Mouse (Mus musculus): ENCODE measurements around the gene Ogg1. TPM values are rescaled to one million over a fixed set of nuclear protein-coding genes. Genes with fewer than 3 reads are reported as not detected.

Ogg1 gene
- polyA plus RNA-seq, 1 experiment from 2014 or later: 12.6 TPM

DNA sequence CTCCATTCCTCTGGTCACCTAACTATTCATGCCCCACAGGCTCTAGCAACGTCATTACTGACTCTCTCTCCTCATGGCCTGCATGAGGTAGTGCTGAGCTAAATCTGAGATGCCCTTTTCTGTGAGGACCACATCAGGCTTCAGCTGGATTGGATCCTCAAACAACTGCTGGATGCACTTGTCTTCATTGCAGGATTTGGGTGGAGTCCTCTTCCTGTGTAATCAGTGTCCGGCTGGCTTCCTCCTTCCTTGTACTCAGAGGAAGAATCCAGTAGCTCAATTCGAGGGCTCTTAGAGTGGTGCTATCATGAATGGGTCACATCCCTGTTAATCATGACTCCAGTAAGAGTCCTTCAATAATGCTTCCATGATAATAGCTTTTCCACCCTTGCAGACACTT is 26.9 kb downstream of the Ogg1 start:
- no peaks in the 10 kb centered on the region for H3K4me1 ChIP-seq (ENCODE audit: control insufficient read depth, insufficient read depth, low read length)
- H3K4me3 ChIP-seq (replicated peaks; ENCODE audit: low read length): no peak overlapping the region
- no peaks in the 10 kb centered on the region for H3K27me3 ChIP-seq (ENCODE audit: control insufficient read depth, insufficient read depth, low read length)
- H3K4me2 ChIP-seq (ENCODE audit: low read depth, low read length): no peak overlapping the region
- no peaks in the 10 kb centered on the region for H3K36me3 ChIP-seq (ENCODE audit: control insufficient read depth, insufficient read depth, low read length)
- H3K9me3 ChIP-seq (replicated peaks; ENCODE audit: control insufficient read depth, low read length): no peaks in the 10 kb centered on the region
- 69% methylated on average over 3 of the region's 3 CpGs for WGBS
- no peak overlapping the region for H3K27ac ChIP-seq (ENCODE audit: low read length)
- no peak for ATAC-seq (ENCODE audit: insufficient read depth, low FRiP score)
- H3K9ac ChIP-seq (ENCODE audit: low read length): no peak overlapping the region

DNA sequence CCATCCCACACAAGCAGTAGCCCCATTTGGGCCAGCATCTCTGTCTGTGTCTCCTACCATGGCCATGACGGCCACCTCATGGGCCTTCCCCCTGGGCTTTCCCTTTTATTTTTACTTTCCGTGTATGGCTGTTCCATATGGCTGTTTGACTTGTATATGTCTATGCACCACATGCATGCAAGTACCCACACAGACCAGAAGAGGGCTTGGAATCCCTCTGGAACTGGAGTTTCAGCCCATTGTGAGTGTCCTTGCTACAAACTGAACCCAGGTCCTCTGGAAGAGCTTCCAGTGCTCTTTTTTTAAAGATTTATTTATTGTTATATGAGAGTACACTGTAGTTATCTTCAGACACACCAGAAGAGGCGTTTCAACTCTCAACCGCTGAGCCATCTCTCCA is 34.7 kb downstream of the Ogg1 start:
- Histone ChIP-seq H3K27me3 (ENCODE audit: control insufficient read depth, insufficient read depth, low read length) (no peaks in the 10 kb centered on the region), H3K4me3 (replicated peaks; ENCODE audit: low read length) (no peak overlapping the region), H3K27ac (ENCODE audit: low read length) (no peak overlapping the region), H3K36me3 (ENCODE audit: control insufficient read depth, insufficient read depth, low read length) (no peaks in the 10 kb centered on the region), H3K4me2 (ENCODE audit: low read depth, low read length) (no peak overlapping the region), H3K4me1 (ENCODE audit: control insufficient read depth, insufficient read depth, low read length) (no peaks in the 10 kb centered on the region), H3K9ac (ENCODE audit: low read length) (no peak overlapping the region), H3K9me3 (replicated peaks; ENCODE audit: control insufficient read depth, low read length) (no peaks in the 10 kb centered on the region)
- WGBS: 76% methylated on average over 4 of the region's 4 CpGs
- ATAC-seq (ENCODE audit: insufficient read depth, low FRiP score): no peak

DNA sequence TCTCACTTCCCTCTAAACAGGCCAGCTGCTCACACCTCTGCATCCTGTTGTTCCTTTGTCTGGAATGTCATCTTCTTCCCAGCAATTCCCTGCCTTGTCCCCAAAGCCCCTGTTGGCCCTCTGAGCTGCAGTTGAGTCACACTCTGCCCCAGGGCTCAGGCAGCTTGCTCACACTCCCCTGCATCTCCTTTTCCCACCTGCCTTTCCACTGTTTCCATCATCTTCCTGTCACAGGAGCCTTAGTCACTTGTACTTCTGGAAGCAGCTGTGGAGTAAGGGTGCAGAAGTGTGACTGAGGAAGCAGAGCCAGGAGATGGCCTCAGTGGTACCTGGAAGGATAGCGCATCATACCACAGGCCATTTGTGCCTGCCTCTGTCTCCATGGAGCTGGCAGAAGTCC is 35.5 kb downstream of the Ogg1 start:
- Histone ChIP-seq H3K36me3 (ENCODE audit: control insufficient read depth, insufficient read depth, low read length) (no peaks in the 10 kb centered on the region), H3K4me2 (ENCODE audit: low read depth, low read length) (no peak overlapping the region), H3K27ac (ENCODE audit: low read length) (no peak overlapping the region), H3K4me1 (ENCODE audit: control insufficient read depth, insufficient read depth, low read length) (no peaks in the 10 kb centered on the region), H3K9me3 (replicated peaks; ENCODE audit: control insufficient read depth, low read length) (no peaks in the 10 kb centered on the region), H3K4me3 (replicated peaks; ENCODE audit: low read length) (no peak overlapping the region), H3K27me3 (ENCODE audit: control insufficient read depth, insufficient read depth, low read length) (no peaks in the 10 kb centered on the region), H3K9ac (ENCODE audit: low read length) (no peak overlapping the region)
- WGBS: 97% methylated on average over 1 of the region's 1 CpGs
- ATAC-seq (ENCODE audit: insufficient read depth, low FRiP score): no peak

DNA sequence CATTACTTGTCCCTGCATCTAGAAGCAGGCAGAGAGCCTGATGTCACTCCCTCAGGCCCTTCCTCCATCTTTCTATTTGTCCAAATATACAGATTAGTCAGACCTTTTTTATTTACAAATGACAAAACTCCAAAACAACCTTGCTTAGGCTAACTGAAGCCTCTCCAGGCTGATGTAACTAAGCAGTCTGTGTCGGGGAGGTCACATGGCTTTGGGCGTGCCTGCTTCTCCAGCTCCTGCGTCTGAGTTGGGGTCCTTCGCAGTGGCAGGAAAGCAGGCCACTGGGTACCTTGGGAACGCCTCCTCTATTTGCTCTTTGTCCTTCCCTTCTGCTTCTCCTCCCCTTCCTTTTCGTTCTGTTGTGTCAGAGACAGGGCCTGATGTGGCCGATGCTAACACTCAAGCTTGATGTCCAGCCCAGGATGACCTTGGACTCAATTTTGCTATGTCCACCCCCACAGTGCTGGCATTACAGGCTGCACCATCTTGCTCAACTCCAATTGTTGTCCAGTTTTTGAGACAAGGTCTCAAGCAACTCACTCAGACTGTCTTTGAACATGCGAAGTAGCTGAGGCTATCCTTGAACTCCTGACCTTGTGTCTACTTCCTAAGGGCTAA is 37.9 kb downstream of the Ogg1 start:
- Histone ChIP-seq H3K27ac (ENCODE audit: low read length) (no peak overlapping the region), H3K27me3 (ENCODE audit: control insufficient read depth, insufficient read depth, low read length) (no peaks in the 10 kb centered on the region), H3K9me3 (replicated peaks; ENCODE audit: control insufficient read depth, low read length) (no peaks in the 10 kb centered on the region), H3K9ac (ENCODE audit: low read length) (no peak overlapping the region), H3K4me3 (replicated peaks; ENCODE audit: low read length) (no peak overlapping the region), H3K4me2 (ENCODE audit: low read depth, low read length) (no peak overlapping the region), H3K4me1 (ENCODE audit: control insufficient read depth, insufficient read depth, low read length) (no peaks in the 10 kb centered on the region), H3K36me3 (ENCODE audit: control insufficient read depth, insufficient read depth, low read length) (no peaks in the 10 kb centered on the region)
- no peak for ATAC-seq (ENCODE audit: insufficient read depth, low FRiP score)
- 60% methylated on average over 8 of the region's 8 CpGs for WGBS

DNA sequence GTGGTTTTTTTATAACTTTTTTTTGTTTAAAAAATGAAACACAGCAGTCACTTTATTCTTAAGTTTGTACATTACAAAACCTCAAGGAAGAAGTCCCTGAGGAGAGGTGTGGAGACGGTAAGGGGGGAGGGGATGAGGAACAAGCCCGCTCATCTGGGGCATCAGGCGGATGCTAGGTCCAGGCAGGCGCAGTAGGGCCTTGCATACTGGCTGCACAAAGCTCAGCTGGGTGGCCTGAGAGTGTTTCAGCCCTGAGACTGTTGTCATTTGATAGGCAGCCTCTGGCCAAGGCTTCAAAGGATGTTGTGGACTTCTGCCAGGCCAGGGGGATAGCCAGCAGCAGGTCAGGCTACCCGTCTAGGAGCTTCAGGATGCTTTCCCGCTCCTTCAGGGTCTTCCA is 39.9 kb downstream of the Ogg1 start:
- no peak overlapping the region for H3K9ac ChIP-seq (ENCODE audit: low read length)
- H3K27ac ChIP-seq (ENCODE audit: low read length): no peak overlapping the region
- no peak for ATAC-seq (ENCODE audit: insufficient read depth, low FRiP score)
- no peaks in the 10 kb centered on the region for H3K27me3 ChIP-seq (ENCODE audit: control insufficient read depth, insufficient read depth, low read length)
- no peaks in the 10 kb centered on the region for H3K4me1 ChIP-seq (ENCODE audit: control insufficient read depth, insufficient read depth, low read length)
- WGBS: 85% methylated on average over 6 of the region's 6 CpGs
- H3K9me3 ChIP-seq (replicated peaks; ENCODE audit: control insufficient read depth, low read length): no peaks in the 10 kb centered on the region
- H3K4me2 ChIP-seq (ENCODE audit: low read depth, low read length): no peak overlapping the region
- no peak overlapping the region for H3K4me3 ChIP-seq (replicated peaks; ENCODE audit: low read length)
- H3K36me3 ChIP-seq (ENCODE audit: control insufficient read depth, insufficient read depth, low read length): 0 out of 2 replicates have a peak, but pooled peaks cover 3% of the 10 kb centered on the region

DNA sequence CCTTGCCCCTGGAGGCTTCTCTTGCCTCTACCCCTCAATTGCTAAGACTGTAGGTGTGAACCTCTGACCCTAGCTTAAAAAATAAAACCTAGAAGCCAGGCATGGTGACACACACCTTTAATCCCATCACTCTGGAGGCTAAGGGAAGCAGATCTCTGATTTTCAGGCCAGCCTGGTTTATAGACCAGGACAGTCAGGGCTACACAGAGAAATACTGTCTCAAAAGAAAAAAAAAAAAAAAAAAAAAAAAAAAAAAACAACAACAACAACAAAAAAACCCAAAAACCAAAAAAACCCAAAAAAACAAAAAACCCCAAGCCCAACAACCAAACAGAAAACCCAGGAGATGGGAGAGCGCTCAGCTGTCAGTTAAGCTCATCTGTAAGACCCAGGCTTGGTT is 40.8 kb downstream of the Ogg1 start:
- H3K9me3 ChIP-seq (replicated peaks; ENCODE audit: control insufficient read depth, low read length): no peaks in the 10 kb centered on the region
- no peak overlapping the region for H3K9ac ChIP-seq (ENCODE audit: low read length)
- H3K4me1 ChIP-seq (ENCODE audit: control insufficient read depth, insufficient read depth, low read length): no peaks in the 10 kb centered on the region
- H3K27me3 ChIP-seq (ENCODE audit: control insufficient read depth, insufficient read depth, low read length): no peaks in the 10 kb centered on the region
- no peak overlapping the region for H3K4me3 ChIP-seq (replicated peaks; ENCODE audit: low read length)
- no peak overlapping the region for H3K4me2 ChIP-seq (ENCODE audit: low read depth, low read length)
- 0 out of 2 replicates have a peak, but pooled peaks cover 3% of the 10 kb centered on the region for H3K36me3 ChIP-seq (ENCODE audit: control insufficient read depth, insufficient read depth, low read length)
- WGBS: 96% methylated on average over 1 of the region's 1 CpGs
- no peak overlapping the region for H3K27ac ChIP-seq (ENCODE audit: low read length)
- no peak for ATAC-seq (ENCODE audit: insufficient read depth, low FRiP score)

DNA sequence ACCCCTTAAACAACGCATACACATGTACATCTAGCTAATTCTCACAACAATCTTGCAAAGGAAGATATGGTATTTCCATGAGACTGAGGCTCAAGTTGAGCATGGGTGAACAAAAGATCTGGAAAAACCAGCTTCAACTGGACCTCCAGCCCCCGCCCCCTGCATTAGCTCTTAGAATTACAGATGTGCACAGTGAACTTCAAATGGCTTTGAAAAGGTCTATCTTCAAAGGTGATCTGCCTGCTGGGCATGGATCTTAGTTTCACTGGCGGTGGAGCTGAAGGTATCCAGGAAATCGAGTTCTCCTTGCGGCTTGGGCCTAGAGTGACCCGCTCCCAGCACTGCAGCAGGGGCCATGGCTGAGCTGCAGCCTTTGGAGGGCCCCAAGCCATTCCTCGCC is 41.4 kb downstream of the Ogg1 start:
- Histone ChIP-seq H3K36me3 (ENCODE audit: control insufficient read depth, insufficient read depth, low read length) (0 out of 2 replicates have a peak, but pooled peaks cover 3% of the 10 kb centered on the region), H3K27me3 (ENCODE audit: control insufficient read depth, insufficient read depth, low read length) (no peaks in the 10 kb centered on the region), H3K9ac (ENCODE audit: low read length) (no peak overlapping the region), H3K4me1 (ENCODE audit: control insufficient read depth, insufficient read depth, low read length) (no peaks in the 10 kb centered on the region), H3K4me2 (ENCODE audit: low read depth, low read length) (no peak overlapping the region), H3K4me3 (replicated peaks; ENCODE audit: low read length) (no peak overlapping the region), H3K9me3 (replicated peaks; ENCODE audit: control insufficient read depth, low read length) (no peaks in the 10 kb centered on the region), H3K27ac (ENCODE audit: low read length) (no peak overlapping the region)
- ATAC-seq (ENCODE audit: insufficient read depth, low FRiP score): no peak
- 86% methylated on average over 7 of the region's 7 CpGs for WGBS

DNA sequence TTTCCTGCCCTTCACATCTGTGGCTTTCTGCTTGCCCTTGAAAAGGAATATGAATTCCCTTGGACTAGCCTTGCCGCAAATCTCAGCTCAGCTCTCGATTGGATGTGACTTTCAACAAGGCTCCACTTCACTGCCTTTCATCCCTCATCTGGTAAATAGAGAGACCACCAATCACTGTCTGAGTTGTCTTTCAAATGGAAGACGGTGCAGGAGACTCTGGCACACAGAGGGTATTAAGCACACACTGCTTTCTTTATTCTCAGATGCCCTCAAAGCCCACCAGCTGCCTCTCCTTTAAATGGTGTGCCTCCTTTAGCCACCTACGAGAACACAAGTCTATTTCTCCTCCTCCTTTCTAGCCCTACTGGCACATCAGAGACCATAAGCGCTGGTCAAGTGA is 41.8 kb downstream of the Ogg1 start:
- Histone ChIP-seq H3K9me3 (replicated peaks; ENCODE audit: control insufficient read depth, low read length) (no peaks in the 10 kb centered on the region), H3K4me2 (ENCODE audit: low read depth, low read length) (no peak overlapping the region), H3K4me3 (replicated peaks; ENCODE audit: low read length) (no peak overlapping the region), H3K4me1 (ENCODE audit: control insufficient read depth, insufficient read depth, low read length) (no peaks in the 10 kb centered on the region), H3K9ac (ENCODE audit: low read length) (no peak overlapping the region), H3K27me3 (ENCODE audit: control insufficient read depth, insufficient read depth, low read length) (no peaks in the 10 kb centered on the region), H3K36me3 (ENCODE audit: control insufficient read depth, insufficient read depth, low read length) (0 out of 2 replicates have a peak, but pooled peaks cover 3% of the 10 kb centered on the region), H3K27ac (ENCODE audit: low read length) (no peak overlapping the region)
- 88% methylated on average over 5 of the region's 5 CpGs for WGBS
- ATAC-seq (ENCODE audit: insufficient read depth, low FRiP score): no peak

DNA sequence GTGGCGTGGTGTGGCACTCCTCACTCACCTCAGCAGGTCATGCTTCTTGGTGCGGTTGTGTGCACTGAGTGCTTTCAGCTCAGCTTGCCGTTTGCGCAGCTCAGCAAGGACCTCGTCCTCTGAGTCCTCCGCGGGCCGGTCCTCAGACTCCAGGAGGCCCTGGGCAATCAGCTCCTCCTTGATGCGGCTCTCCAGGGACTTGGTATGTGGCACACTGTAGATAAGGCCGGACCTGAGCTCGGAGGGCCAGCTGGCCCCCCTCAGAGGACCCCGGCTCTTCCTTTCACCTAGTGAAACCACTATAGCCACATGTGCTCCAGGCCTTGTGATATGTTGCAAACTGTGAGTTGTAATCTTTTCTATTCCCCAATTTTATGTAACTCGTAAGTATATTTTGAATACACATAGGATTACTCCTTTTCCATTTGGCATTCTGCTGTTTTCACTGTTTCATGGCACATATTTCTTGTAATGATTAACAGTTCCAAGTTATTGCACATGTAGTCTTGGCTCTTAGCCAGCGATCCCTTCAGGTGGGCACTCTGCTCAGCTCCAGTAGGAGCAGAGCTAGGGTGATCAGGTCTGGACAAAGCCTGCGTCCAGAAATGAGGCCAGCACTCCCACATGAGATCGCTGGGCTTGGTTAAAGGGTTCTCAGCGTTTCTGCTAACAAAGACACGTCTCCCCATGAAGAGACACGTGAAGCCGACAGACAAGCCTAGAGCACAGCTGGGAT is 43.6 kb downstream of the Ogg1 start:
- Histone ChIP-seq H3K36me3 (ENCODE audit: control insufficient read depth, insufficient read depth, low read length) (peaks cover 12% of the 10 kb centered on the region; the same call in 1 of the 2 replicates), H3K9ac (ENCODE audit: low read length) (no peak overlapping the region), H3K4me2 (ENCODE audit: low read depth, low read length) (no peak overlapping the region), H3K27ac (ENCODE audit: low read length) (no peak overlapping the region), H3K9me3 (replicated peaks; ENCODE audit: control insufficient read depth, low read length) (no peaks in the 10 kb centered on the region), H3K4me3 (replicated peaks; ENCODE audit: low read length) (no peak overlapping the region), H3K4me1 (ENCODE audit: control insufficient read depth, insufficient read depth, low read length) (no peaks in the 10 kb centered on the region), H3K27me3 (ENCODE audit: control insufficient read depth, insufficient read depth, low read length) (no peaks in the 10 kb centered on the region)
- 87% methylated on average over 20 of the region's 20 CpGs for WGBS
- ATAC-seq (ENCODE audit: insufficient read depth, low FRiP score): no peak
